Mouse (Mus musculus): ENCODE data around the gene Rsu1.

The Rsu1 gene

GRCm38 (mm10) chr2:13091399-13092015 is 179.7 kb downstream of the Rsu1 start:
- no peaks in the 10 kb centered on the region for H3K9me3 ChIP-seq (ENCODE audit: low read length)
- no peaks in the 10 kb centered on the region for H3K36me3 ChIP-seq (ENCODE audit: insufficient read depth, low read length)
- no peaks in the 10 kb centered on the region for H3K4me1 ChIP-seq (replicated peaks; ENCODE audit: low read depth, low read length)
- H3K27me3 ChIP-seq (ENCODE audit: insufficient read depth, low read length), result no peaks in the 10 kb centered on the region
- H3K4me3 ChIP-seq (replicated peaks; ENCODE audit: low read length), result no peak overlapping the region
- TF ChIP-seq NANOG (IDR thresholded peaks at IDR 0.05; ENCODE audit: borderline replicate concordance, low read length), result no peak
- no peak for TF ChIP-seq POU5F1 (IDR thresholded peaks at IDR 0.05; ENCODE audit: borderline replicate concordance, low read length)
- no peak for TF ChIP-seq CTCF (conservative IDR thresholded peaks at IDR 0.05; ENCODE audit: low read length)

- H3K36me3 ChIP-seq (ENCODE audit: insufficient read depth, low read length), result no peaks in the 10 kb centered on the region
- no peaks in the 10 kb centered on the region for H3K9me3 ChIP-seq (ENCODE audit: low read length)
- H3K4me3 ChIP-seq (replicated peaks; ENCODE audit: low read length), result no peak overlapping the region
- no peak for TF ChIP-seq POU5F1 (IDR thresholded peaks at IDR 0.05; ENCODE audit: borderline replicate concordance, low read length)
- TF ChIP-seq NANOG (IDR thresholded peaks at IDR 0.05; ENCODE audit: borderline replicate concordance, low read length), result no peak
- TF ChIP-seq CTCF (conservative IDR thresholded peaks at IDR 0.05; ENCODE audit: low read length), result no peak
- H3K4me1 ChIP-seq (replicated peaks; ENCODE audit: low read depth, low read length), result no peaks in the 10 kb centered on the region
- H3K27me3 ChIP-seq (ENCODE audit: insufficient read depth, low read length), result no peaks in the 10 kb centered on the region
Measured at GRCm38 (mm10) chr2:13090841-13091240, 180.4 kb downstream of the Rsu1 start.

GRCm38 (mm10) chr2:13089861-13090260 is 181.4 kb downstream of the Rsu1 start:
- no peaks in the 10 kb centered on the region for H3K9me3 ChIP-seq (ENCODE audit: low read length)
- no peaks in the 10 kb centered on the region for H3K4me1 ChIP-seq (replicated peaks; ENCODE audit: low read depth, low read length)
- TF ChIP-seq POU5F1 (IDR thresholded peaks at IDR 0.05; ENCODE audit: borderline replicate concordance, low read length) (no peak), CTCF (conservative IDR thresholded peaks at IDR 0.05; ENCODE audit: low read length) (no peak), NANOG (IDR thresholded peaks at IDR 0.05; ENCODE audit: borderline replicate concordance, low read length) (no peak)
- no peaks in the 10 kb centered on the region for H3K36me3 ChIP-seq (ENCODE audit: insufficient read depth, low read length)
- no peak overlapping the region for H3K4me3 ChIP-seq (replicated peaks; ENCODE audit: low read length)
- no peaks in the 10 kb centered on the region for H3K27me3 ChIP-seq (ENCODE audit: insufficient read depth, low read length)

- Histone ChIP-seq H3K27me3 (ENCODE audit: insufficient read depth, low read length) (no peaks in the 10 kb centered on the region), H3K4me3 (replicated peaks; ENCODE audit: low read length) (no peak overlapping the region), H3K36me3 (ENCODE audit: insufficient read depth, low read length) (no peaks in the 10 kb centered on the region), H3K4me1 (replicated peaks; ENCODE audit: low read depth, low read length) (no peaks in the 10 kb centered on the region), H3K9me3 (ENCODE audit: low read length) (no peaks in the 10 kb centered on the region)
- TF ChIP-seq POU5F1 (IDR thresholded peaks at IDR 0.05; ENCODE audit: borderline replicate concordance, low read length), result no peak
- TF ChIP-seq CTCF (conservative IDR thresholded peaks at IDR 0.05; ENCODE audit: low read length), result no peak
- TF ChIP-seq NANOG (IDR thresholded peaks at IDR 0.05; ENCODE audit: borderline replicate concordance, low read length), result no peak
Measured at GRCm38 (mm10) chr2:13088266-13088665, 182.9 kb downstream of the Rsu1 start.

- Histone ChIP-seq H3K27me3 (ENCODE audit: insufficient read depth, low read length) (no peaks in the 10 kb centered on the region), H3K9me3 (ENCODE audit: low read length) (no peaks in the 10 kb centered on the region), H3K36me3 (ENCODE audit: insufficient read depth, low read length) (no peaks in the 10 kb centered on the region), H3K4me3 (replicated peaks; ENCODE audit: low read length) (no peak overlapping the region), H3K4me1 (replicated peaks; ENCODE audit: low read depth, low read length) (no peaks in the 10 kb centered on the region)
- TF ChIP-seq CTCF (conservative IDR thresholded peaks at IDR 0.05; ENCODE audit: low read length) (no peak), NANOG (IDR thresholded peaks at IDR 0.05; ENCODE audit: borderline replicate concordance, low read length) (no peak), POU5F1 (IDR thresholded peaks at IDR 0.05; ENCODE audit: borderline replicate concordance, low read length) (no peak)
Measured at GRCm38 (mm10) chr2:13087811-13088210, 183.4 kb downstream of the Rsu1 start.

- Histone ChIP-seq H3K36me3 (ENCODE audit: insufficient read depth, low read length) (no peaks in the 10 kb centered on the region), H3K9me3 (ENCODE audit: low read length) (no peaks in the 10 kb centered on the region), H3K27me3 (ENCODE audit: insufficient read depth, low read length) (no peaks in the 10 kb centered on the region), H3K4me1 (replicated peaks; ENCODE audit: low read depth, low read length) (no peaks in the 10 kb centered on the region), H3K4me3 (replicated peaks; ENCODE audit: low read length) (no peak overlapping the region)
- TF ChIP-seq NANOG (IDR thresholded peaks at IDR 0.05; ENCODE audit: borderline replicate concordance, low read length) (no peak), POU5F1 (IDR thresholded peaks at IDR 0.05; ENCODE audit: borderline replicate concordance, low read length) (no peak), CTCF (conservative IDR thresholded peaks at IDR 0.05; ENCODE audit: low read length) (no peak)
Measured at GRCm38 (mm10) chr2:13084223-13084622, 187.0 kb downstream of the Rsu1 start.

- Histone ChIP-seq H3K27me3 (ENCODE audit: insufficient read depth, low read length) (no peaks in the 10 kb centered on the region), H3K36me3 (ENCODE audit: insufficient read depth, low read length) (0 out of 2 replicates have a peak, but pooled peaks cover 7% of the 10 kb centered on the region), H3K4me3 (replicated peaks; ENCODE audit: low read length) (no peak overlapping the region), H3K9me3 (ENCODE audit: low read length) (no peaks in the 10 kb centered on the region), H3K4me1 (replicated peaks; ENCODE audit: low read depth, low read length) (no peaks in the 10 kb centered on the region)
- TF ChIP-seq CTCF (conservative IDR thresholded peaks at IDR 0.05; ENCODE audit: low read length) (no peak), NANOG (IDR thresholded peaks at IDR 0.05; ENCODE audit: borderline replicate concordance, low read length) (no peak), POU5F1 (IDR thresholded peaks at IDR 0.05; ENCODE audit: borderline replicate concordance, low read length) (no peak)
Measured at GRCm38 (mm10) chr2:13080476-13080875, 190.7 kb downstream of the Rsu1 start.

GRCm38 (mm10) chr2:13072243-13072642 is 199.0 kb downstream of the Rsu1 start:
- no peak overlapping the region for H3K4me3 ChIP-seq (replicated peaks; ENCODE audit: low read length)
- H3K4me1 ChIP-seq (replicated peaks; ENCODE audit: low read depth, low read length), result no peaks in the 10 kb centered on the region
- H3K9me3 ChIP-seq (ENCODE audit: low read length), result no peaks in the 10 kb centered on the region
- TF ChIP-seq NANOG (IDR thresholded peaks at IDR 0.05; ENCODE audit: borderline replicate concordance, low read length) (no peak), CTCF (conservative IDR thresholded peaks at IDR 0.05; ENCODE audit: low read length) (no peak), POU5F1 (IDR thresholded peaks at IDR 0.05; ENCODE audit: borderline replicate concordance, low read length) (no peak)
- H3K27me3 ChIP-seq (ENCODE audit: insufficient read depth, low read length), result no peaks in the 10 kb centered on the region
- 0 out of 2 replicates have a peak, but pooled peaks cover 7% of the 10 kb centered on the region for H3K36me3 ChIP-seq (ENCODE audit: insufficient read depth, low read length)

All from E14TG2a.4 (cell line).